Mouse (Mus musculus): ENCODE data around the gene Olfr173. TPM values are rescaled to one million over a fixed set of nuclear protein-coding genes. Genes with fewer than 3 reads are reported as not detected.
A peak's percentile ranks its signal among the peaks of the same experiment; 100 is the strongest.

The Olfr173 gene
- polyA plus RNA-seq (2015; fragmentation: Nextera tagmentation; extraction: Ambion mirVana) = not detected in 2 replicates

DNA sequence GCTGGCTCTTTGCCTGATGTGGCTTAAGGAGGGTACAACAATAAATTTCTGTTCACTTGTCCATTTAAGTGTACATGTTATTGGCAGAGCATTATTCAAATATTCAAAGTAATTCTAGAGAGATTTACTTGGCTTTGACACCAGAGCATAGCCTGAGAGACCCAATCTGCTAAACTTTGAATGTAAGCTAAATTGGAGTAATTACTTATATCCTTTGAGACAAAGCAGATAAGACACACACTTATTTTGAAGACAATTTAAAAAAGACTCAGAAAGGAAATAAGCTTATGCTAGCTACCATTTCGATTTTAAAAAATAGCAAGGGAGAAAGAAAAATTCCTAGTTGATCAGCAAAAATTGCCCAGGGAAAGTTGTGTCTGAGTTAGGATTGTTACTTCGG, at the start of gene Olfr173:
TSS of gene Olfr173 (minus strand) at position 101 of the 400 bp plus-strand sequence.
- Histone ChIP-seq H3K27ac (no peak within 1 kb of the TSS), H3K9ac (no peak within 1 kb of the TSS), H3K27me3 (no peaks in the 10 kb centered on the region), H3K9me3 (replicated peaks) (no peaks in the 10 kb centered on the region), H3K36me3 (no peaks in the 10 kb centered on the region), H3K4me1 (replicated peaks) (no peaks in the 10 kb centered on the region), H3K4me3 (no peak within 1 kb of the TSS), H3K4me2 (no peak within 1 kb of the TSS)
- 66% methylated on average over 2 of the region's 2 CpGs for WGBS
- no peak for ATAC-seq (replicated peaks; ENCODE audit: insufficient number of reproducible peaks, insufficient read depth, low FRiP score, low read depth)

DNA sequence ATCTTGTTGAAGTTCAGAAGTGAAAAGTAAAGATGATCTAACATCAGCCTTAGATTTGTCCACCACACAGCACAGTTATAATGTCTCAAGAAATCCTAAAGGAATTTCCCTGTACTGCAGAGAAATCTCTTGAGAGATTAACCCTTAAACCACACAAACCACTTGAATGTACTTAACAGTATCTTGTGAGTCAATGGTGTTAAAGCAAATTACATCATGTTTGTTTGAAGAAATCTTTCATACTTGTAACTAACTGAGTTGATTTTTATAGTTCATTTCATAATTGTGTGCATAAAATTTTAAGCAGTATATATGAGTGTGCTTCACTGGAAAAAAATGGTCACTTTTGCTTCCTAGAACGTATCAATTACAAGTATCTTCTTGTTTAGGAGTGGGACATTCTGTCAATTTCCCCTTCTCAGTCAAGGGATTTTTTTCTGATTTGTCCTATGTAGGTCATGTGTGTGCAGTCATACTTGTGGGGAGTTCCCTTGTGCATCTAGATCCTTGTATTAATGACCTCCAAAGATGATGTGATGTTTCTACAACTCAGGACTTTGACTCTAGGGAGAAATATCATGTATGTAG, 26.8 kb upstream of the Olfr173 start, which contains the start of gene Olfr175-ps1:
TSS of gene Olfr175-ps1 (minus strand) at position 51 of the 588 bp plus-strand sequence.
- H3K9ac ChIP-seq = no peak within 1 kb of the TSS
- no peak within 1 kb of the TSS for H3K27ac ChIP-seq
- WGBS = 62% methylated on average over 1 of the region's 1 CpGs
- ATAC-seq (replicated peaks; ENCODE audit: insufficient number of reproducible peaks, insufficient read depth, low FRiP score, low read depth) = no peak
- no peaks in the 10 kb centered on the region for H3K36me3 ChIP-seq
- no peak within 1 kb of the TSS for H3K4me3 ChIP-seq
- no peak within 1 kb of the TSS for H3K4me2 ChIP-seq
- H3K9me3 ChIP-seq (replicated peaks) = no peaks in the 10 kb centered on the region
- no peaks in the 10 kb centered on the region for H3K27me3 ChIP-seq
- H3K4me1 ChIP-seq (replicated peaks) = no peaks in the 10 kb centered on the region

DNA sequence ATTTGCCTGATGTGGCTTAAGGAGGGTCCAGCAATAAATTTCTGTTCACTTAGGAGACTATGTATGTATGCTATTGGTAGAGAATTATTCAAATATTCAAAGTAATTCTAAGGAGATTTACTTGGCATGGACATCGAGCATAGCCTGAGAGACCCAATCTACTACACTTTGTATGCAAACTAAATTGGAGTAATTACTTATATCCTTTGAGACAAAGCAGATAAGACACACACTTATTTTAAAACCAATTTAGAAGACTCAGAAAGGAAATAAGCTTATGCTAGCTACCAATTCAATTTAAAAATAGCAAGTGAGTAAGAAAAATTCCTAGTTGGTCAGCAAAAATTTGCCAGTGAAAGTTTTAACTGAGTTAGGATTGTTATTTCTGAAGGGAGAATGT, 37.0 kb downstream of the Olfr173 start, which contains the start of gene Olfr172:
TSS of gene Olfr172 (minus strand) at position 101 of the 400 bp plus-strand sequence.
- Histone ChIP-seq H3K4me2 (no peak within 1 kb of the TSS), H3K9me3 (replicated peaks) (no peaks in the 10 kb centered on the region), H3K36me3 (no peaks in the 10 kb centered on the region), H3K9ac (no peak within 1 kb of the TSS), H3K27me3 (no peaks in the 10 kb centered on the region), H3K27ac (no peak within 1 kb of the TSS), H3K4me1 (replicated peaks) (no peaks in the 10 kb centered on the region), H3K4me3 (no peak within 1 kb of the TSS)
- ATAC-seq (replicated peaks; ENCODE audit: insufficient number of reproducible peaks, insufficient read depth, low FRiP score, low read depth) = no peak
- WGBS = 72% methylated on average over 1 of the region's 1 CpGs

DNA sequence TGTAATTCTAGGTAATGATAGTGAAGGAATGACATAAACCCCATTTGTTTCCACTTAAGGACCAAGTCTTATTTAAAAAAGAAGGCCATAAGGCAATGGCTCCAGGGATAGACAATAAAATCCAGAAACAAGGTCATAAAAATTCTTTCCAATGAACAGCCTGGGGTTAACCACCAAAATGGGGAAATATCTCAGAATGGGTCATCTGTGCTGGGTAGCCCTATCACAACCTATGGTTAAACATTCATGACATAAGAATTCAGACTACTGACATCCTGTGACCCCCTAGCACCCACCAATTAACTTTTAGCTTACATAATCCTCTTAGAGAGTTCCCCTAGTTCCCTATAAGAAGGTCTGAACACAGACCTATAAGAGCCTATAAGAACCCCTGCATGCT, 43.9 kb downstream of the Olfr173 start:
- H3K9me3 ChIP-seq (replicated peaks) = no peaks in the 10 kb centered on the region
- H3K36me3 ChIP-seq = no peaks in the 10 kb centered on the region
- H3K4me1 ChIP-seq (replicated peaks) = 0 out of 2 replicates have a peak, but pooled peaks cover under 1% of the 10 kb centered on the region
- no peak for ATAC-seq (replicated peaks; ENCODE audit: insufficient number of reproducible peaks, insufficient read depth, low FRiP score, low read depth)
- H3K9ac ChIP-seq = no peak overlapping the region
- no peaks in the 10 kb centered on the region for H3K27me3 ChIP-seq
- no peak overlapping the region for H3K4me3 ChIP-seq
- no peak overlapping the region for H3K4me2 ChIP-seq
- no peak overlapping the region for H3K27ac ChIP-seq

DNA sequence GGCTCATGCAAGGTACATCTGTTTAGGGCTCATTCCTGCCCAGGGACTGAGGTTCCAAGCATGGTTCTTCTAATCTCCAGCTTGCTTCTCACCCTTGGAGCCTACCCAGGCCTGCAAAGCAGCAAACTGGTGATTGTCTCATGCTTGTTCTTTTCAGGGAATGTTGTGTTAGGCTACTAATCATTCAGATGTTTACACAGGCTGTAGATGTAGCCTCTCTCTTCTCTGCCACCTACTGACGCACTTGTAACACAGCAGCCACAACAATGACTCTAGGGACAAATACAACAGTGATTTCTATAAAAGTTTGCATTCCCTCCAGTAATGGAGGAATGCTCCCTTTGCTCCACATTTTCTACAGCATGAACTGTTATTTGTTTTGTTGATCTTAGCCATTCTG, 48.8 kb downstream of the Olfr173 start:
- no peak overlapping the region for H3K9ac ChIP-seq
- 18% methylated on average over 1 of the region's 1 CpGs for WGBS
- H3K27ac ChIP-seq = no peak overlapping the region
- H3K4me3 ChIP-seq = no peak overlapping the region
- no peak overlapping the region for H3K4me2 ChIP-seq
- no peaks in the 10 kb centered on the region for H3K9me3 ChIP-seq (replicated peaks)
- H3K27me3 ChIP-seq = no peaks in the 10 kb centered on the region
- ATAC-seq (replicated peaks; ENCODE audit: insufficient number of reproducible peaks, insufficient read depth, low FRiP score, low read depth) = no peak
- H3K36me3 ChIP-seq = no peaks in the 10 kb centered on the region
- 0 out of 2 replicates have a peak, but pooled peaks cover 2% of the 10 kb centered on the region for H3K4me1 ChIP-seq (replicated peaks)

DNA sequence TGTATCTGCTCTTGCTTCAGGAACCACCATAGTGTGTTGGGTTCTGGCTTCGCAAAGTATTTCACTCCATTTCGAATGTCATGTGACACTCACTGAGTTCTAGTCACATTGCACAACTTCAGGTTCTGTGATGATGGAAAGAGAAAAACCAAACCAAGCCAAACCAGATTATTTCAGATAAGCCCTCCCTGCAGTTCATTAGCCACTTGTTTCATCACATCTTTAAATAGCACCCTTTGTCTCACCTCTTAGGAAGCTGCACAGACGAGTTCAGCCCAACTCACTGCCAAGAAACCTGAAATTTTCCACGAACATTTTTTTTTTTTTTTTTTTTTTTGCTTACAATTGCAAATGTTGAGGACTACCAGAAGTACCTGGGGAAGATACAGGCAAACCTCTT, 53.4 kb downstream of the Olfr173 start:
- H3K9ac ChIP-seq = no peak overlapping the region
- no peaks in the 10 kb centered on the region for H3K27me3 ChIP-seq
- no peak overlapping the region; the same call in 1 of the 2 replicates for H3K4me2 ChIP-seq
- H3K4me3 ChIP-seq = no peak overlapping the region
- no peaks in the 10 kb centered on the region for H3K9me3 ChIP-seq (replicated peaks)
- no peaks in the 10 kb centered on the region for H3K36me3 ChIP-seq
- peak overlapping the region; percentile 17 for H3K27ac ChIP-seq
- 24% methylated on average over 4 of the region's 4 CpGs for WGBS
- ATAC-seq (replicated peaks; ENCODE audit: insufficient number of reproducible peaks, insufficient read depth, low FRiP score, low read depth) = no peak; the same call in 1 of the 2 replicates
- 0 out of 2 replicates have a peak, but pooled peaks cover 2% of the 10 kb centered on the region for H3K4me1 ChIP-seq (replicated peaks)

Small RNA genes within 50 kb of the gene (microRNA-seq; reads per million reads assigned to microRNA genes)
- not detected for gene Gm27564

Other genes with a start within 250 kb of the Olfr173 start
- gene Gm813, start 183.3 kb downstream of the Olfr173 start, polyA plus RNA-seq (2015; fragmentation: Nextera tagmentation; extraction: Ambion mirVana) = not detected in 2 replicates
- gene E330017A01Rik, start 161.5 kb downstream of the Olfr173 start, polyA plus RNA-seq (2015; fragmentation: Nextera tagmentation; extraction: Ambion mirVana) = not detected in 2 replicates
- gene Cpox, start 130.0 kb downstream of the Olfr173 start, polyA plus RNA-seq (2015; fragmentation: Nextera tagmentation; extraction: Ambion mirVana) = 32.0 and 41.1 TPM in 2 replicates
- 0.20 TPM in 1 of 2 replicates, not detected in the other for gene Gpr15, start 81.2 kb downstream of the Olfr173 start, polyA plus RNA-seq (2015; fragmentation: Nextera tagmentation; extraction: Ambion mirVana)
- gene Cldnd1, start 72.4 kb downstream of the Olfr173 start, polyA plus RNA-seq (2015; fragmentation: Nextera tagmentation; extraction: Ambion mirVana) = 92.9 and 93.1 TPM in 2 replicates
- gene Olfr172, start 37.1 kb downstream of the Olfr173 start, polyA plus RNA-seq (2015; fragmentation: Nextera tagmentation; extraction: Ambion mirVana) = not detected in 2 replicates
- not detected in 2 replicates for gene Olfr175-ps1, start 26.5 kb upstream of the Olfr173 start, polyA plus RNA-seq (2015; fragmentation: Nextera tagmentation; extraction: Ambion mirVana)
- not detected in 2 replicates for gene Olfr177, start 74.5 kb upstream of the Olfr173 start, polyA plus RNA-seq (2015; fragmentation: Nextera tagmentation; extraction: Ambion mirVana)
- gene Olfr178, start 91.8 kb upstream of the Olfr173 start, polyA plus RNA-seq (2015; fragmentation: Nextera tagmentation; extraction: Ambion mirVana) = not detected in 2 replicates
- not detected in 2 replicates for gene Olfr181, start 128.5 kb upstream of the Olfr173 start, polyA plus RNA-seq (2015; fragmentation: Nextera tagmentation; extraction: Ambion mirVana)
- gene Olfr180, start 129.1 kb upstream of the Olfr173 start, polyA plus RNA-seq (2015; fragmentation: Nextera tagmentation; extraction: Ambion mirVana) = not detected in 2 replicates
- not detected in 2 replicates for gene Olfr183, start 195.1 kb upstream of the Olfr173 start, polyA plus RNA-seq (2015; fragmentation: Nextera tagmentation; extraction: Ambion mirVana)
- not detected in 2 replicates for gene Olfr186, start 230.0 kb upstream of the Olfr173 start, polyA plus RNA-seq (2015; fragmentation: Nextera tagmentation; extraction: Ambion mirVana)
- not detected in 2 replicates for gene Olfr187, start 239.5 kb upstream of the Olfr173 start, polyA plus RNA-seq (2015; fragmentation: Nextera tagmentation; extraction: Ambion mirVana)